Mouse (Mus musculus) brain, embryonic 14.5 days (tissue): ENCODE results near the gene Cacng7.

Source experiments
- CTCF ChIP-seq: fragments of 200-500 bp; IDR thresholded peaks from 2 replicates; pipeline ENCODE4 v1.5.1; 2012; ENCODE audit warnings: inconsistent platforms, mild to moderate bottlenecking, moderate library complexity, borderline replicate concordance; ENCODE audit not compliant: insufficient read depth, insufficient read length; ENCODE audit errors: extremely low read depth
- POLR2A ChIP-seq: fragments of 200-500 bp; IDR thresholded peaks from 2 replicates; pipeline ENCODE4 v1.6.1; 2012; ENCODE audit warnings: mild to moderate bottlenecking, inconsistent platforms, borderline replicate concordance; ENCODE audit not compliant: poor library complexity, insufficient read depth, insufficient read length, severe bottlenecking; ENCODE audit errors: extremely low read depth

DNA sequence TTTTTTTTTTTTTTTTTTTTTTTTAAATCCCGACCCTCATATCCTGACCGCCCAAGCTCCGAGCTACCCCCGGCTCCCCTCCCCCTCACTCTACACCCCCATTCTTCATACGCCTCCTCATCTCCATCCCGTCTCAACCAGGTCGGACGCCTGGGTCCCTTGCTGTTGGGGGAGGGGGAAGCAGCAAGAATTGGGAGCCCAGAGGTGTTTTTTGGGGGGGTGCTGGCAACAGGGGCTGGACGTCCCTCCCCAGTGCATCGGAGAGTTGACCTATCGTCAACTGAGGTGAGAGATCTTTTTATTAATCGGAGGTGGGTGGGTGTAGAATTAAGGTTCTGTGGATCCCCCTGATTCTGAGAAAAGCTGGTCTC lies 58.3 kb downstream of the Cacng7 start:
- no peak for TF ChIP-seq CTCF
- TF ChIP-seq POLR2A: no peak
